Mouse (Mus musculus) lung, embryonic 15.5 days (tissue): Measurements from ENCODE around the gene 4931409K22Rik. TPM values are rescaled to one million over a fixed set of nuclear protein-coding genes. Genes with fewer than 3 reads are reported as not detected.
A peak's percentile ranks its signal among the peaks of the same experiment; 100 is the strongest.

Experiments
- ATAC-seq: fragments of 200-750 bp; cut with Nextera tagmentation; 2 replicates; pipeline ENCODE4 v1.8.0; 2017; ENCODE audit warnings: moderate number of reproducible peaks, borderline replicate concordance; ENCODE audit not compliant: low FRiP score, low TSS enrichment; ENCODE audit errors: extremely low read depth
- H3K27ac ChIP-seq: fragments of 300-500 bp; sonication (generic); 2 replicates; pipeline ENCODE4 v1.5.1; 2015; ENCODE audit warnings: moderate library complexity, mild to moderate bottlenecking, inconsistent platforms
- H3K27me3 ChIP-seq: fragments of 300-500 bp; sonication (generic); 2 replicates; pipeline ENCODE4 v1.6.1; 2015; ENCODE audit warnings: inconsistent platforms
- H3K36me3 ChIP-seq: fragments of 300-500 bp; sonication (generic); 2 replicates; pipeline ENCODE4 v1.6.1; 2015; ENCODE audit warnings: inconsistent platforms
- H3K4me1 ChIP-seq: fragments of 300-500 bp; sonication (generic); 2 replicates; pipeline ENCODE4 v1.6.1; 2015; ENCODE audit warnings: inconsistent platforms
- H3K4me2 ChIP-seq: fragments of 300-500 bp; sonication (generic); 2 replicates; pipeline ENCODE4 v1.6.1; 2015; ENCODE audit warnings: inconsistent platforms, mild to moderate bottlenecking, moderate library complexity
- H3K4me3 ChIP-seq: fragments of 300-500 bp; sonication (generic); 2 replicates; pipeline ENCODE4 v1.5.1; 2015; ENCODE audit warnings: mild to moderate bottlenecking, inconsistent platforms
- H3K9ac ChIP-seq: fragments of 300-500 bp; sonication (generic); 2 replicates; pipeline ENCODE4 v1.6.1; 2015; ENCODE audit warnings: inconsistent platforms
- H3K9me3 ChIP-seq: fragments of 300-500 bp; sonication (generic); 2 replicates; pipeline ENCODE4 v1.6.1; 2016; ENCODE audit warnings: inconsistent platforms
- WGBS: fragments of 180-500 bp; shearing (Covaris S2); methylation state at CpG from one replicate; pipeline ENCODE4 v1.1.7; 2015; 5-methylcytosine and 5-hydroxymethylcytosine counted together
- polyA plus RNA-seq: library from polyadenylated mRNA; unstranded; fragments of >200 nt; fragmentation: Nextera tagmentation; extraction: Ambion mirVana; gene quantifications from 2 replicates; pipeline ENCODE4 v1.2.1, GENCODE M21; 2015

Gene 4931409K22Rik
- polyA plus RNA-seq, 1 experiment from 2014 or later = not detected

GRCm38 (mm10) chr5:24599137-24599536 lies 42.5 kb upstream of the 4931409K22Rik start:
- Histone ChIP-seq H3K36me3 (peaks cover 16% of the 10 kb centered on the region; the same call in 1 of the 2 replicates), H3K4me3 (peak overlapping the region; percentile 50), H3K4me1 (peaks cover 58% of the 10 kb centered on the region), H3K9me3 (no peaks in the 10 kb centered on the region), H3K27me3 (peaks cover 11% of the 10 kb centered on the region; the same call in 1 of the 2 replicates), H3K27ac (no peak overlapping the region), H3K4me2 (peak overlapping the region; percentile 96), H3K9ac (no peak overlapping the region)
- WGBS = 17% methylated on average over 8 of the region's 8 CpGs
- ATAC-seq = no peak

- Histone ChIP-seq H3K27ac (peak overlapping the region; percentile 29; the same call in 1 of the 2 replicates), H3K4me1 (peaks cover 53% of the 10 kb centered on the region), H3K27me3 (peaks cover 11% of the 10 kb centered on the region; the same call in 1 of the 2 replicates), H3K4me3 (peak overlapping the region; percentile 50), H3K36me3 (peaks cover 21% of the 10 kb centered on the region), H3K9ac (peak overlapping the region; percentile 49), H3K4me2 (peak overlapping the region; percentile 96), H3K9me3 (no peaks in the 10 kb centered on the region)
- 2% methylated on average over 40 of the region's 41 CpGs for WGBS
- ATAC-seq = no peak
Observed at GRCm38 (mm10) chr5:24598570-24599006, 42.0 kb upstream of the 4931409K22Rik start.

- Histone ChIP-seq H3K9me3 (no peaks in the 10 kb centered on the region), H3K27me3 (peaks cover 11% of the 10 kb centered on the region; the same call in 1 of the 2 replicates), H3K9ac (peak overlapping the region; percentile 49), H3K4me1 (peaks cover 47% of the 10 kb centered on the region), H3K4me2 (peak overlapping the region; percentile 96), H3K36me3 (peaks cover 26% of the 10 kb centered on the region), H3K4me3 (peak overlapping the region; percentile 50), H3K27ac (peak overlapping the region; percentile 29; the same call in 1 of the 2 replicates)
- whole genome bisulfite sequencing = 28% methylated on average over 15 of the region's 15 CpGs
- no peak for ATAC-seq
Observed at GRCm38 (mm10) chr5:24597901-24598569, 41.4 kb upstream of the 4931409K22Rik start.

DNA sequence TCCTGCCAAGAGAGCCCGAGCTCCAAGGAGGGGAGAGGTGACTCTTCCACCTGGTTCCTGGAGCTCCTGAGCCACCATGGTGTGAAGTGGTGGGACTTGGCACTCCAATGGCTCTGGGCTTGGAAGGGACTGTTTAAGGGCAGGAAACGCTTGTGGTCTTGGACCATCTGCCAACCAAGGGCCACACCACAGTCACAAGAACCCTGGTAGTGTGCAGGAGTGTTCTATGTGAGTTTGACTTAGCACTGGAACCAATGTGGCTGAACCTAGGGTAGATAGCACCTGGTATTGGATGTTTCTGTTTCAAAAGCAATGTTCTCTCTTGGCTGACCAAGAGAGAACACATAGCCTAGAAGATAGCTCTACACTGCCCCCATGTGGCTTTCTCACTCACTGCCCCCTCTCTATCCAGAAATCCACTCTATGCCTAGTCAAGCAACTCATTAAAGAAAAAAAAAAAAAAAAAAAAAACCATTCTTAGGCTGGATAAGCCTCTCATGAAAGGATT lies 40.7 kb upstream of the 4931409K22Rik start:
- Histone ChIP-seq H3K9ac (no peak overlapping the region), H3K27me3 (peaks cover 11% of the 10 kb centered on the region; the same call in 1 of the 2 replicates), H3K4me1 (peaks cover 41% of the 10 kb centered on the region), H3K9me3 (no peaks in the 10 kb centered on the region), H3K4me2 (no peak overlapping the region), H3K27ac (no peak overlapping the region), H3K36me3 (peaks cover 34% of the 10 kb centered on the region), H3K4me3 (no peak overlapping the region)
- peak; percentile 23; the same call in 1 of the 2 replicates for ATAC-seq
- 67% methylated on average over 2 of the region's 2 CpGs for WGBS

GRCm38 (mm10) chr5:24596519-24597171 lies 40.0 kb upstream of the 4931409K22Rik start:
- WGBS = 35% methylated on average over 11 of the region's 11 CpGs
- Histone ChIP-seq H3K4me1 (peaks cover 47% of the 10 kb centered on the region), H3K4me2 (no peak overlapping the region; the same call in 1 of the 2 replicates), H3K27ac (no peak overlapping the region), H3K36me3 (peaks cover 40% of the 10 kb centered on the region), H3K9me3 (no peaks in the 10 kb centered on the region), H3K4me3 (no peak overlapping the region), H3K9ac (no peak overlapping the region), H3K27me3 (peaks cover 11% of the 10 kb centered on the region; the same call in 1 of the 2 replicates)
- no peak for ATAC-seq

DNA sequence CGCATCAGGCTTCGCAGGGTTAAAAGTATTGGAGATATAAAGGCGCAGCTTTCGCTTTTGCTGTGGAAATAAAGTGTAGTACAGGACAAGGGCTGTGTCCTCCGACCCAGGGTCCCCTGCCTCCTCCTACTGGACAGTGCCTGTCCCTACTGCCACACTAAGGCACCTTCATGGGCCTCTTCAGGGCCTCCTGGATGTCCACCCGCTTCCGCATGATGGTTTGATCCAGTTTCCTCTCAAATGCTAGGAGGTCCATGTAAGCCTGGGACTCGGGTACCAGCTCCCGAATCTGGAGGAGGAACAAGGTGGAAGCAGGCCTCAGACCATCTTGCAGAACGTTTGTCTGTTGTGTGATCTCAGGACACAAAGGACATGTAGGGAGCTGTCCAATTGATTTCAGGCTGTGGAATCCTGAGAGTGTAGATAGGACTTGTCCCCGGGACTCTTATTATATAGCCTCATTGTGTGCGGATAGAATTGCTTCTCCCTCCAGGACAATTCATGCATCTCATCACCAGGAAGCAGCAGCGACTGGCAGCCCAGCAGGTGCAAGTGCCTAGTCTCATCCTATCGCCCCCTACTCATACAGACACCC lies 39.3 kb upstream of the 4931409K22Rik start:
- H3K27me3 ChIP-seq = peaks cover 11% of the 10 kb centered on the region; the same call in 1 of the 2 replicates
- H3K36me3 ChIP-seq = peaks cover 48% of the 10 kb centered on the region
- no peak overlapping the region for H3K4me3 ChIP-seq
- H3K27ac ChIP-seq = no peak overlapping the region
- ATAC-seq = no peak
- no peak overlapping the region for H3K9ac ChIP-seq
- H3K4me1 ChIP-seq = peaks cover 48% of the 10 kb centered on the region
- 70% methylated on average over 14 of the region's 14 CpGs for WGBS
- H3K9me3 ChIP-seq = no peaks in the 10 kb centered on the region
- no peak overlapping the region for H3K4me2 ChIP-seq

DNA sequence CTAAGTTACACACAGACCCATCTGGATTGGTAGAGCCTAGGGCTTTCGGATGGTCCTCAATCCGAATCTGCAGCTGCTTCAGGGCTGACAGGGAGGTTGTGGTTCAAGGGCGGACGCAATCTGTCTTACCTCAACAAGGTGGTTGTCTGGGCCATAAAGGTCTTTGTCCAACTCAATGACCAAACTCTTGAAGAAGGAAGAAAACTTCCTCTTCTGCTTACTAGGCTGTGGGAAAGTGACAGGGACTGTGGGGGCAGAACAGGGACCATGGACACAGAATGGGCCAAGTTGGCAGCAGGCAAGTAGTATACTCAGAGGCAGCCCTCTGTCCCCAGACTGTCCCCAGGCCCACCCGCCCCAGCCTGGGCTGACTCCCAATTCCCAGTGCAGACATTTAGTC lies 38.7 kb upstream of the 4931409K22Rik start:
- Histone ChIP-seq H3K9ac (no peak overlapping the region), H3K4me2 (no peak overlapping the region), H3K4me3 (no peak overlapping the region), H3K27ac (no peak overlapping the region), H3K36me3 (peaks cover 50% of the 10 kb centered on the region), H3K4me1 (peaks cover 42% of the 10 kb centered on the region), H3K9me3 (no peaks in the 10 kb centered on the region), H3K27me3 (peaks cover 7% of the 10 kb centered on the region; the same call in 1 of the 2 replicates)
- ATAC-seq = no peak
- WGBS = 88% methylated on average over 5 of the region's 5 CpGs

GRCm38 (mm10) chr5:24594346-24594745 lies 37.7 kb upstream of the 4931409K22Rik start:
- Histone ChIP-seq H3K4me2 (no peak overlapping the region), H3K4me3 (no peak overlapping the region), H3K27ac (no peak overlapping the region), H3K9ac (no peak overlapping the region), H3K27me3 (peaks cover 7% of the 10 kb centered on the region; the same call in 1 of the 2 replicates), H3K4me1 (peaks cover 40% of the 10 kb centered on the region), H3K9me3 (no peaks in the 10 kb centered on the region), H3K36me3 (peaks cover 57% of the 10 kb centered on the region)
- WGBS = 85% methylated on average over 5 of the region's 5 CpGs
- ATAC-seq = no peak

- ATAC-seq = no peak
- H3K36me3 ChIP-seq = peaks cover 60% of the 10 kb centered on the region
- no peak overlapping the region for H3K27ac ChIP-seq
- no peak overlapping the region for H3K4me3 ChIP-seq
- no peak overlapping the region for H3K9ac ChIP-seq
- 71% methylated on average over 10 of the region's 10 CpGs for WGBS
- H3K4me2 ChIP-seq = no peak overlapping the region
- H3K27me3 ChIP-seq = peaks cover 7% of the 10 kb centered on the region; the same call in 1 of the 2 replicates
- no peaks in the 10 kb centered on the region for H3K9me3 ChIP-seq
- H3K4me1 ChIP-seq = peaks cover 36% of the 10 kb centered on the region
Observed at GRCm38 (mm10) chr5:24593928-24594327, 37.3 kb upstream of the 4931409K22Rik start.

DNA sequence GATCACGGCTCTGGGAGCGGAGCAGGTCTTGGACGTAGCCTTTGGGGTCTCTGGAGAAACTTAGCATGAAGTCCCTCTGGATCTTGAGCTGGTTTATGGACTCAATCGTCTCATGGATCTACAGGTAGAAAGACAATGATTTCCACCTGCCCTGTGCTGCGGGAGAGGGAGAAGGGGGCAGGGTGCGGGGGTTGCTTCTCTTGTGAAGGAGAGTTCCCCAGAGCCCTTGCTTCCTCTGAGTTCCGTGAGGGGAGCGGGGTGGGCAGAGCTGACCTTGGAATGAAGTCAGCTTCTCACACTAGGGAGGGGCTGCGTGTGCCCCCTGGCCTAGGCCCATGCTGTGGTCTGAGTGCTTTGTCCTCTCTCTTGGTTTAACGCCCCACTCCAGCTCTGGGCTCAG lies 36.6 kb upstream of the 4931409K22Rik start:
- no peaks in the 10 kb centered on the region for H3K9me3 ChIP-seq
- H3K36me3 ChIP-seq = peaks cover 67% of the 10 kb centered on the region
- H3K9ac ChIP-seq = no peak overlapping the region
- no peak overlapping the region for H3K4me2 ChIP-seq
- ATAC-seq = no peak
- H3K27me3 ChIP-seq = peaks cover 4% of the 10 kb centered on the region; the same call in 1 of the 2 replicates
- 83% methylated on average over 10 of the region's 10 CpGs for WGBS
- H3K4me1 ChIP-seq = peaks cover 32% of the 10 kb centered on the region
- no peak overlapping the region for H3K4me3 ChIP-seq
- H3K27ac ChIP-seq = no peak overlapping the region

GRCm38 (mm10) chr5:24592471-24593160 lies 36.0 kb upstream of the 4931409K22Rik start:
- Histone ChIP-seq H3K4me2 (peak overlapping the region; percentile 42), H3K4me3 (no peak overlapping the region), H3K9me3 (no peaks in the 10 kb centered on the region), H3K36me3 (peaks cover 69% of the 10 kb centered on the region), H3K27me3 (no peaks in the 10 kb centered on the region), H3K9ac (no peak overlapping the region), H3K4me1 (peaks cover 33% of the 10 kb centered on the region), H3K27ac (no peak overlapping the region)
- ATAC-seq = no peak
- WGBS = 68% methylated on average over 21 of the region's 21 CpGs
